Mouse (Mus musculus) heart, postnatal 36 days (tissue): Measurements from ENCODE around the gene Git2. TPM values are rescaled to one million over a fixed set of nuclear protein-coding genes. Genes with fewer than 3 reads are reported as not detected.
A peak's percentile ranks its signal among the peaks of the same experiment; 100 is the strongest.

Source experiments
- DNase-seq, 2 experiments: peaks; one replicate each; pipeline ENCODE4 v3.0.0; 2021 to 2022
- intact Hi-C: fragments of 180-260 bp; cut with DNase I; formaldehyde crosslinking; loops from one replicate; pipeline ENCODE4 v1.15.1; 2025
- microRNA-seq, 2 experiments: library from miRNA; unstranded; fragments of <30 nt; microRNA quantifications; one replicate each; pipeline ENCODE4 v1.2.0; 2021; ENCODE audit warnings: borderline number of aligned reads in 2 of 2
- total RNA-seq, 2 experiments: library from RNA; stranded (reverse); gene quantifications; 2 replicates each; pipeline ENCODE4 v1.2.3; 2021

Gene Git2
- total RNA-seq, 2 experiments from 2014 or later: 28.7 to 32.0 TPM

DNA sequence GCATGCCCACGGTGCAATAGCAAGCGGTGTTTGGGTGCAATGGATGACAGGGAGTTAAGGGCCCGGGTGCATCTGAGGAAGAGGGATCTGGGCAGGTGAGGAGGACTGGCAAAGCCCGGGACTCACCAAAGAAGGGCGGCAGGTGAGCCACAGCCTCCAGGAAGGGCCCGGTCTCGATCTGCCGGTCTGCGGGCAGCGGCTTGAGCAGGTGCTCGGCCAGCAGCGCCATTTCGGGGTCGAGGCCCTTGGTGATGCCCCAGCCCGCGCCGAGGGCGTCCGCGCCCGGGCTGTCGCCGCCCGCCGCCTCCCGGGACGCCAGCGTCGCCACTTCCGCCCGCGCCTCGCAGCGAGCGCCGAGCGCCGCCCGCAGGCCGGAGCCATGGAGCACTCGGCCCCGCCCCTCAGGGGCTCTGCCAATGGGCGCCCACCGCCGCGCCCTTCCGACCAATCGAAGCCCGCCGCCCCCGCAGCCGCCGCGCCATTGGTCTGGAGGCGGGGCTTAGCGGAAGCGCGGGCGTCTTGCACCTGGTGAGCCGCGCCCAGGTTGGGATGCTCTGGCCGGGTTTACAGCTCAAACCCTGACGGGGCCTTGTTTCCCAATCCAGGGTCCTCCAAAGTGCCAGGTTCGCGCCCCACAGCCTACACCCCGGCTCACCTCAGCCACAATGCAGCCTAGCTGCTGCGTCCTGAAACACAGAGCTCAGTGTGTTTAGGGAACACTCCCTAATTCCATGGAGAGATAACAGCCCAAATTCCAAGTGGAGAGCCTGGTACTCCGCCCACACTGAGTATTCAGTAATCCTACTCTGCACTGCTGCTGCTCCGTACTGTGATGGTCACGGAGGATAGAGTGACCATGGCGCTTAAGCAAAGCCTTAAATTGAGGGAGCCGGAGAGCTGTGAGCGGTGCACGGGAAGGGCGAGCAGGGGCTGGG, 84.4 kb downstream of the Git2 start, which contains the start of gene Gltp:
Gltp (minus strand) TSS at position 352 of the 935 bp plus-strand sequence.
- peak; percentile 90 to 91 for DNase-seq
- intact Hi-C loops: loop anchor here (2.0 kb wide), 1 partner anchor 22 kb away; no protein-coding TSS in a partner anchor

DNA sequence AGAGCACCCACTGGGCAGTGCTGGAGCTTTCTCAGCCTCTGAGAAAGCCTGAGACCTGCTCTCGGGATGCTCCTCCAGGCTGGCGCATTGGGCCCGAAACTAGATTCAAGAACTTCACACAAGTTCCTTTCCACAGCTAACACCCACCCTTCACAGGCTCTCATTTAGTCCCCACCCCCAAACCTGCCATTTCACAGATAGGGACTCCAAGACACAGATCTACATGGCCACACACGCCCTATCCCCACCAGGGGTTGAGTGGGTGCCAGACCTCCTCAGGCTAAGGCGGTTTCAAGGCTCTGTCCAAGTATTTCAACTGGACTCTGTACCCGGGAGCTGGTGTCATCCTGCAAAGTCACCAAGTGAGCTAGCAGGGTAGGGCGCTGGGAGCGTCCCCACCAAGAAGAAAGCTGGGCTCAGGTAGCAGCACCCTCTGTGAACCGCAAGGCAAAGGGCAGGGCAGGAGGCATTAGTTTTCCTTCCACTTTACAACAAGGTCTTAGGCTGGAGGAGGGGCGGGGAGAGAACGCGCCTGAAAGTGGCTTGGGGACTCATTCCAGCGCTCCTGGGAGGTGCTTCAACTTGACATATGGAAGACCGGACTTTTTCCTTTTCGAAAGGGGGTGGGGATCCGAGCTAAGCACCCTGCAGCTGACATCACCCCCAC, 85.5 kb downstream of the Git2 start:
- intact Hi-C loops: loop anchor here (2.0 kb wide), 1 partner anchor 21 kb away; no protein-coding TSS in a partner anchor
- peak in 1 of 2 experiments; percentile 35 for DNase-seq

DNA sequence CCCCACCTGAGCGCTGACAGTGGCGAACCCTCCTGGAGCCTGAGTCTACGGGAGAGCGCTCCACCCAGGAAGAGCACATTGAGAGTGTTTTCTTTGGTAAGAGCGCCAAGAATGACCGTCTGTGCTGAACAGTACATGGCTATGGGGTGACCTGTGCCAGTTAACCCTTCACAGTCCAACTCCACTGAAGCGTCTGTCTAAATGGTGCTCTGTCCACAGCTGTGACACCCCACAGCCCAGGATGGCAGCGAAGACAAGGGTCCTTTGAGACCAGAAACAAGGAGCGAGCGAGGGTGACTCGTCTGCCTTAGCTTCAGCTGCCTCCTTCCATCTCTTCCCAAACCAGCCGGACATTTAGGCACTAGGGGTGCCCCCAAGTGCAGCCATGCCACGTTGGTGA, 86.6 kb downstream of the Git2 start:
- DNase-seq: no peak
- intact Hi-C loops: no loop called here

DNA sequence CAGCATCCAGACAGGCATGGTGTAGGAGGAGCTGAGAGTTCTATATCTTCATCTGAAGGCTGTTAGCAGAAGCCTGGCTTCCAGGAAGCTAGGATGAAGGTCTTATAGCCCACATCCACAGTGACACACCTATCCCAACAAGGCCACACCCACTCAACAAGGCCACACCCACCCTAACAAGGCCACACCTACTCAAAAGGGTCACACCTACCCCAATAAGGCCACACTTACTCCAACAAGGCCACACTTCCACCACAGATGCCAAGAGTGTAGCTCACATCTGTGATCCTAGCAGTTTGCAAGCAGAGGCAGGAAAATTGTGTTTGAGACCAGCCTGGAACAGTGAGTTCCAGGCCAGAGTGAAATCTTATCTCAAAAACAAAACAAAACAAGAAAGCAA, 87.4 kb downstream of the Git2 start:
- intact Hi-C loops: no loop called here
- DNase-seq: no peak

DNA sequence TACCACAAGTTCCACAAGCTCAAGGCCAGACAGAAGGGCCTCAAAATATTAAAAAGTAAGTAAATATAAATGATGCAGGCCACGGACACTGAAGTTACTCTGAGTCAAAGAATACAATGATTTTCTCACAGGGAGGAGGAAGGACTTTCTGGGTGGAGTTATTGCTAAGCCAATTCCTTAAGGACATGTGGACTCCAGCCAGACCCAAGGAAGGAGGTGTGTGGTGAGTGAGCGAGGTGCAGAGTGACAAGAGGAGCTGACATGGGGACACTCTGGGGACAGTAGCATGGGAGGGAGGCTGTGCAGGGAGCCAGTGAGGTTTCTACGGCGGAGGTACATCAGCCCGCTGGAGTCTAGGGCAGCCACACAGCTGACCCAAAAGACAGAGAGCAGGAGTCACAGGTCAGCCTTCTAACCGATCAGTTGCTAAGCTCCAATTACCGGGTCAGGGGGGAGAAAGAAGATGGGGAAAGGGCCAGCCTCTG, 88.5 kb downstream of the Git2 start:
- intact Hi-C loops: no loop called here
- DNase-seq: no peak

DNA sequence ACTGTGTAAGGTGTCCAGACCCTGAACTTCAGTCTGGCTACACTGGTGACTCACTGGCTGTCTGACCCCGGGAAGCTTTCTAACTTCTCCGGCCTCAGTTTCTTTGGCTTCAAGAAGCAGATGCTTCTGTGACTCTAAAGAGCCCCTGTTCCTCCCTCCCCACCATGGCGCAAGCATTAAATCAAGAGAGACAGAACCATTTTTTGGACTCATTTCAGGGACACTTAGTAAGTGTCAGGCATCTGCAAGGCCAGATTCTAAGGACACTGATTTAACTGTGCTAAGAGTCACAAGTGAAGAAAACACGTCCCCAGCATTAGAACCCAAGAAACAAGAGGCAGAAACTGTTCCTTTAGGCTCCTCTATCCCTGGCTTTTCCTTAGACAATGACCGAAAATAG, 89.3 kb downstream of the Git2 start:
- no peak for DNase-seq
- intact Hi-C loops: no loop called here

DNA sequence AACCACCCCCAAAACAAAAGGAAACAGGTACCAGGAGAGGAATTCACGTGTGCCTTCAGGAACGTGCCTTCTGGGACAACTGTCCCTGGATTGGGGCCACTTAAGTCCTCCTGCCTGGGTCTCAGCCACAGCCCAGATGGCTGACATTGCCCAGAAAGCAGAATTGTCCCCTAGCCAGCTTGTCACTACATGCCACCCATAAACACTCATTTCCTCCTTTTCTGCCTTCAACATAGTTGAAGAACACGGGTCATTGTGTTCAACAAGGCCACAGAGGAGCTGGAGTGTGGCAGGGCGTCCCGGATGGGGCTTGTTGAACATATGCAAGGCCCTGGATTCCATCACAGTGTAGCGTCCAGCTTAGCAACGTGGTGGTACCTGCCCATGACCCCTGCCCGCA, 93.6 kb downstream of the Git2 start:
- no peak for DNase-seq
- intact Hi-C loops: no loop called here

DNA sequence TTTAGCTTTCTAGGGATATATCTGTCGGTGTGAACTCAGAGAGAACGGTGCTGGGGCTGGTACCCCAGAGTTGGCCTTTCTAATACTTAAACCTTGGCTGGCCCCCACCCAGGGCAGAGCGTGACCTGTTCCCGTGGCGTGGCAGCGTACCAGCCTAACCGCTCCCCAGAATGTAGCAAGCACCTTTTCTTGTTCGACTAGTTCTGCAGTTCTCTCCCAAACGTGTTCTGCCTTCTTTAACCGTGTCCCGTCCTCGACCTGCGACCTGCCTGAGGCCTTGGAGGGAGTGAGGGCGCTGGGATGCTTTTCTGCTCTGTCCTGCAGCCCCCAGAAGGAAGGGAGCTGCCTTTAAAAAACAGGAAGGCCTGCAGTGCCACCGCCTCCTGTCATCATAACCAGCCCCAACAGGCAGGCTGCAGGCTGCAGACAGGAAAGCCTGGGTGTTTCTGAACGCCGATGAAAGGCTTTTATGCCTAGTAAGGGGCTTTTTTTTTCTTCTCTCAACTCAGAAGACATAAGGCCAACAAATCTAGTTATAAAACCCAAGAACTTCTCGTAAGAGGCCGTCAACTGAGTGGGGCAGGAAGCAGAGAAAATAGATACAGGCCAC, 94.5 kb downstream of the Git2 start:
- DNase-seq: no peak

DNA sequence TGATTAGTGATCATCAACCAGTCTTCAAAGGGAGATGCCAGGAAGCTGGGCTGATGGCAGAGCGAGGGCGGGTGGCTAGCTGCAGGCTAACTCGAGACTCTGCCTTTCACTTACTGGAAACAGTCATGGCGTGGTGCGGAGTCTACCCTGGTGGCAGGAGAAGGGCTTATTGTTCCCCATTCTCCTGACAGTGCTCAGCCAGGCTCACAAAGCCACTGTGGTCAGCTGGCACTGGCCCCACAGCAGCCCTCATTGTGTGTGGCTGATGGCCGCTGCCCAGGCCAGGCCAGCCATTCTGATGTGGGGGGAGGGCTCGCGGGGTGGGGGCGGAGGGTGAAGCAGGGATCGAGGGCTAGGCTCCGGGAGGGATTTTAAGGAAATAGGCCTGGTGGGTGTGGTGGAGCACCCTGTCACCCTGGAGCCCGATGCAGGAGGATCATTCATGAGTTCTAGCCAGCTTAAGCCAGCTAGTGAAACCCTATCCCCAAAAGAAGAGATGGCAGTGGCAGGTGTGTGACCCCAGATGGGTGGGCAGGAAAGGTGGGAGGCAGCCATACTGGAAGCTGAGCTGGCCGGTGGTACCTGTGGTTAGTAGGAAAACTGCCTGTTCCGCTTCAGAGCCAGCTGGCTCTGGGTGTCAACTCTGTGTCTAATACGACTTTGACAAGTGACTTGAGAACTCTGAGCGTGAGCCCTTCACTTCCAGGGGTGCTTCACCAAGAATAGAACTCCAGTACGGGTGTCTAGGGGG, 95.3 kb downstream of the Git2 start:
- no peak for DNase-seq
- intact Hi-C loops: no loop called here

More for the DNA sequence above, 94.5 kb downstream of the Git2 start:
- intact Hi-C loops: no loop called here

Small RNA genes lying within 50 kb of the gene (microRNA-seq; reads per million reads assigned to microRNA genes)
- gene Mir7028: 0 reads per million in 2 experiments

Other genes with a start within 250 kb of the Git2 start
- gene Fam222a, start 207.5 kb downstream of the Git2 start, total RNA-seq: 1 to 10 TPM; 1.6 to 1.9 TPM
- gene Trpv4, start 117.1 kb downstream of the Git2 start, total RNA-seq: 1 to 10 TPM; 2.6 to 7.0 TPM
- 10 to 100 TPM; 16.0 to 17.2 TPM for gene Gltp, start 84.5 kb downstream of the Git2 start, total RNA-seq
- gene Tchp, start 67.8 kb downstream of the Git2 start, total RNA-seq: 1 to 10 TPM; 3.7 to 5.4 TPM
- gene Ankrd13a, start 840 bp downstream of the Git2 start, total RNA-seq: 10 to 100 TPM; 30.9 to 42.3 TPM
- 1 to 10 TPM; 5.2 to 5.9 TPM for gene 1500011B03Rik, start 48.0 kb upstream of the Git2 start, total RNA-seq
- gene 4930519G04Rik, start 78.1 kb upstream of the Git2 start, total RNA-seq: not detected
- gene Gm9936, start 83.2 kb upstream of the Git2 start, total RNA-seq: not detected
- 10 to 100 TPM in 1 of 2 experiments, 1 to 10 TPM in 1; 6.8 to 10.9 TPM for gene Oasl2, start 121.4 kb upstream of the Git2 start, total RNA-seq
- gene Oasl1, start 147.7 kb upstream of the Git2 start, total RNA-seq: 1 to 10 TPM; 1.0 to 1.8 TPM
- gene 2210016L21Rik, start 166.6 kb upstream of the Git2 start, total RNA-seq: 10 to 100 TPM; 29.9 to 30.1 TPM
- not detected for gene Hnf1a, start 195.6 kb upstream of the Git2 start, total RNA-seq
- 10 to 100 TPM; 33.0 to 35.8 TPM for gene Sppl3, start 235.6 kb upstream of the Git2 start, total RNA-seq